In the genomic region with DNA sequence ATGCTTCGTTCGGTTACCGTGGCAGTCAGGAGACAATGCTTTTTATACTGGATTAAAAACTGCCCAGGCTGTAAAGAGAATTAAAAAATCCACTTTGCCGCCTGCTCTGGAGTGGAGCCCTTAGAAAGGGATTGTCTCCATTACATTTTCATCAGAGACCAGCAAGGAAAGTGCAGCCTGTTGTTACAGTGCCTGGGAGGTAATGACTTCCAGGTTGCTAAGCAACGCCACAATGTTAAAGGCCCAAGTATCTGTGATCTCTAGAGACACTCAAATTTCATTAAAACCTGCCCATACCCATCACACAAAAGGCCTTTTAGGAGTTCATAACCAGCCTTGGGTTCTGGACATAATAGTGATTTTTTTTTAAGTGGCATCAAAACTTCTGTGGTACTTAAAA, we compare ENCODE assay signal across 14 mouse cellular contexts.
DNase-seq lines count a peak whose midpoint lies in the region; ATAC-seq lines count a peak whose summit lies in the region.
"Had no signal": no experiment of that assay in that cellular context is flagged by ENCODE, and none has a peak within 500 bp of the region (broad histone marks: within the 10 kb centered on the region; RNA-seq: fewer than 3 reads in every experiment).

No protein-coding gene starts in this region.

- no peaks in the 10 kb centered on the region for H3K9me3 ChIP-seq in embryonic facial prominence, embryonic 10.5 days
- no peaks in the 10 kb centered on the region for H3K9me3 ChIP-seq in hindbrain, embryonic 12.5 days (replicated peaks)
- H3K9me3 ChIP-seq in midbrain, embryonic 13.5 days: no peaks in the 10 kb centered on the region
- H3K9me3 ChIP-seq: heart, embryonic 15.5 days; intestine, embryonic 15.5 days; liver, embryonic 15.5 days had no signal

- peak overlapping the region; percentile 75 for H3K27ac ChIP-seq in embryonic facial prominence, embryonic 10.5 days (replicated peaks)
- H3K27ac ChIP-seq in hindbrain, embryonic 12.5 days: peak overlapping the region; percentile 83
- peak overlapping the region; percentile 78 for H3K27ac ChIP-seq in midbrain, embryonic 13.5 days
- H3K27ac ChIP-seq: gastrocnemius, adult 2 months; heart, embryonic 15.5 days; intestine, embryonic 15.5 days; liver, embryonic 15.5 days had no signal

- peaks cover 39% of the 10 kb centered on the region for H3K4me1 ChIP-seq in embryonic facial prominence, embryonic 10.5 days
- peaks cover 38% of the 10 kb centered on the region for H3K4me1 ChIP-seq in hindbrain, embryonic 12.5 days
- peaks cover 49% of the 10 kb centered on the region for H3K4me1 ChIP-seq in midbrain, embryonic 13.5 days (replicated peaks)
- H3K4me1 ChIP-seq: heart, embryonic 15.5 days; intestine, embryonic 15.5 days; liver, embryonic 15.5 days had no signal

- DNase-seq in R1 (ENCODE audit: low read depth, low spot score): peak; percentile 31
- DNase-seq in embryonic facial prominence, embryonic 10.5 days (ENCODE audit: low spot score): peak; percentile 57
- DNase-seq in heart, adult 9 months (ENCODE audit: low spot score in 2 of 2): no peak
- no peak for DNase-seq in lung, postnatal 36 days
- DNase-seq in gastrocnemius, postnatal 36 days: no peak
- DNase-seq in layer of hippocampus, adult 9-10 months (ENCODE audit: low spot score): no peak
- DNase-seq: adrenal gland, adult 2 months; gastrocnemius, adult 2 months; right cerebral cortex, postnatal 25 days had no signal

- no peaks in the 10 kb centered on the region for H3K36me3 ChIP-seq in embryonic facial prominence, embryonic 10.5 days (replicated peaks)
- no peaks in the 10 kb centered on the region for H3K36me3 ChIP-seq in hindbrain, embryonic 12.5 days
- H3K36me3 ChIP-seq in midbrain, embryonic 13.5 days: no peaks in the 10 kb centered on the region
- H3K36me3 ChIP-seq: heart, embryonic 15.5 days; intestine, embryonic 15.5 days; liver, embryonic 15.5 days had no signal

- no peak overlapping the region for H3K4me2 ChIP-seq in hindbrain, embryonic 12.5 days (replicated peaks)
- H3K4me2 ChIP-seq in midbrain, embryonic 13.5 days (replicated peaks): 0 out of 2 replicates have a peak overlapping the region, but pooled peaks have one; percentile 22
- H3K4me2 ChIP-seq: heart, embryonic 15.5 days; intestine, embryonic 15.5 days; liver, embryonic 15.5 days had no signal

- H3K27me3 ChIP-seq in embryonic facial prominence, embryonic 10.5 days (replicated peaks; ENCODE audit: low read depth, poor library complexity, severe bottlenecking): no peaks in the 10 kb centered on the region
- no peaks in the 10 kb centered on the region for H3K27me3 ChIP-seq in hindbrain, embryonic 12.5 days
- no peaks in the 10 kb centered on the region for H3K27me3 ChIP-seq in midbrain, embryonic 13.5 days
- H3K27me3 ChIP-seq: heart, embryonic 15.5 days; intestine, embryonic 15.5 days; liver, embryonic 15.5 days had no signal

- no peak overlapping the region for H3K9ac ChIP-seq in hindbrain, embryonic 12.5 days
- H3K9ac ChIP-seq in midbrain, embryonic 13.5 days (replicated peaks): no peak overlapping the region
- H3K9ac ChIP-seq: heart, embryonic 15.5 days; intestine, embryonic 15.5 days; liver, embryonic 15.5 days had no signal

- WGBS in embryonic facial prominence, embryonic 10.5 days: 52% methylated on average over 5 of the region's 5 CpGs
- 36% methylated on average over 5 of the region's 5 CpGs for WGBS in hindbrain, embryonic 12.5 days
- WGBS in midbrain, embryonic 13.5 days: 11% methylated on average over 5 of the region's 5 CpGs

- no peak overlapping the region for H3K4me3 ChIP-seq in embryonic facial prominence, embryonic 10.5 days
- H3K4me3 ChIP-seq in hindbrain, embryonic 12.5 days: no peak overlapping the region
- H3K4me3 ChIP-seq in midbrain, embryonic 13.5 days (replicated peaks): no peak overlapping the region
- H3K4me3 ChIP-seq: gastrocnemius, adult 2 months; heart, embryonic 15.5 days; intestine, embryonic 15.5 days; liver, embryonic 15.5 days had no signal

- peak; percentile 79 for ATAC-seq in hindbrain, embryonic 12.5 days (ENCODE audit: low FRiP score)
- peak; percentile 77 for ATAC-seq in midbrain, embryonic 13.5 days
- ATAC-seq: intestine, embryonic 15.5 days had no signal

- intact Hi-C loops in gastrocnemius, postnatal 36 days (cut with DNase I): no loop called here

Comparison
In these comparisons a context has a peak if more than half of its experiments do, and no peak if none do; other contexts are left out.
1. DNase-seq: peak in R1 (single experiment) and embryonic facial prominence, embryonic 10.5 days (single experiment); none in heart, adult 9 months (0 of 2), lung, postnatal 36 days (single experiment), gastrocnemius, postnatal 36 days (0 of 2) and layer of hippocampus, adult 9-10 months (single experiment).
2. Peak in every context shown above with its lines, with median percentiles within 50 percentile points of each other: H3K27ac ChIP-seq.